Mouse (Mus musculus): ENCODE measurements at regions not wholly inside any gene's neighbourhood (a gene's known extent, or its start where the extent isn't known, plus 50 kb on each side); places are given as distances from the start of the nearest gene placed in this dataset.
A peak's percentile ranks its signal among the peaks of the same experiment; 100 is the strongest.

GRCm38 (mm10) chr3:42661956-42662355 lies 919.5 kb downstream of the D3Ertd751e start:
- no peak for DNase-seq

DNA sequence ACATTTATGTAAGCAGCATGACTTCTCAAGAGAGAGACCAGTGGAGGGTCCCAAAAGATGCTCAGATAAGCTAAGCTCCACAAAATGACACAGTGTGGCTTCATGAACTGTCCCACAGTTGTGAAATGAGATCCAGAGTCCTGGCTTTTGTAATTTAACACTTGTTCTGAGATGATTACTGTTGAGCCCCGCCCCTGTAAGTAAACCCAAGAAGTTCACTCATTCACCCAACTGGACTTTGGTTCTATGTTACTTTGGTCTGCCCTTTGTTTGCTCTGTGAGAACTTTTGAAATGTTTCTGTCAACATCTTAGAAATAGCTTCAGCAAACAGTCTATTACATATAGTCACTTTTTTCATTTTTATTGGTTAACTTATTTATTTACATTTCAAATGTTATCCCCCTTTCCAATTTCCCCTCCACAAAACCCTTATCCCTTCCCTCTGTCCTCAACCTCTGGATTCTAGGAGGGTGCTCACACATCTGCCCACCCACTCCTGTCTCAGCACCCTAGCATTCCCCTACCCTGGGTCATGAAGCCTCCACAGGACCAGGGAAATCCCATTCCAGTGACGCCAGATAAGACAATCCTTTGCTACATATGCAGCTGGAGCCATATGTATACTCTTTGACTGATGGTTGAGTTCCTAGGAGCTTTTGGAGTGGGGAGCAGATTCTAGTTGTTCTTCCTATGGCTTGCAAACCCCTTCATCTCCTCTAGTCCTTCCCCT lies 934.4 kb downstream of the D3Ertd751e start:
- DNase-seq: peak; percentile 1 to 11

DNA sequence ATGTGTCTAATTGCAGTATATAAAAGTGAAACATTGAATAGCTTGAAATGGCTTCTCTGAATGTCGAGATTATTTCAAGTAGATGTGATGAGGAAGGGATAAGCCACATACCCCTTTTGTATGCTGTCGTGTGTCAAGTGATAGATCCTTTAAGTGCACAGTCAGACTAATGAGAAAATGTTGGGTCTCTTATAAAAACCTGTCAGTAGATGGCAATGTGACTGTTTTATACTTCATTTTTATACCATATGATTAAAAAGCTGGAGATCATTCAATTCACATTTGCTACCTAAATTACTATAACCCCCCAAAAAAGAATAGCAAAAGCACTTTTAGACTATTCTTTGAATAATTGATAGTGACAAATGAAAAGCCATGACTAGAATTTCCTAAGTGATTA lies 952.3 kb downstream of the D3Ertd751e start:
- DNase-seq: no peak

GRCm38 (mm10) chr3:42738910-42739309 lies 996.5 kb downstream of the D3Ertd751e start:
- DNase-seq: no peak

DNA sequence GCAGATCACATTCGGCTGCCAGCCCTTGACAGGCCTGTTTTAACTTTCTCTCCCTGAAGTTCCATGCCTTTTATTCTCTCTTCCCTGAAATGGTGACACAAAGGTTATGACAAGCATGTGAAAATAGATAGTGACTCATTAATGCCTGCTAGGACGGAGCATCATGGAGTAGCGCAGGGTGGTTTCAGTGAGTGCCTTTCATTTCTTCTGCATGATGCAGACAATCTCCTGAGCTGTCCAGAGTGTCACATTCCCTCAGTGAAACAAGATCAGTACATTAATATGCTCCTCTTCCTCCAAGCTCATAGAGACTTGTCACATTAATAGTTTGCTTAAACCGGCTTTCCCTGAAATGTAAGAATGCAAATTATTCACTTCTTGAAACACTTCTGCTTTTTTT lies 1010.7 kb downstream of the D3Ertd751e start:
- DNase-seq: no peak

DNA sequence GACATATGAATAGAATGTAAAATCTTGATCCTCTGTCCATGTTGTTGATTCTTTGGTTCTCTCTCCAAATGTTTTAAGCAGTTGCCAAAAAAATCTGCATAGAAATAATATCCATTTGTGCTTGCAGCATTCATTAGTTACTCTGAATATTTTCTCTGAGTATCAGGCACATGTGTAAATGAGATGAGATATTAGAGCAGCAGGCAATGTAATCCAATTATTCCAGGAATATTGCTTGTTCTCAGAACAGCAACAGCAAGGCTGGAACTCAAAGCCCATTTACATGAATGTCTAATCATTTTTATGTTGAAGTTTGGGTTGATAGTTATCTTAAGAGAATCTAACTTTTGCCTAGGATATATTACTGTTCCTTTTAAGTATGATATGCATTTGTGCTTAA lies 1014.9 kb downstream of the D3Ertd751e start:
- no peak for DNase-seq

DNA sequence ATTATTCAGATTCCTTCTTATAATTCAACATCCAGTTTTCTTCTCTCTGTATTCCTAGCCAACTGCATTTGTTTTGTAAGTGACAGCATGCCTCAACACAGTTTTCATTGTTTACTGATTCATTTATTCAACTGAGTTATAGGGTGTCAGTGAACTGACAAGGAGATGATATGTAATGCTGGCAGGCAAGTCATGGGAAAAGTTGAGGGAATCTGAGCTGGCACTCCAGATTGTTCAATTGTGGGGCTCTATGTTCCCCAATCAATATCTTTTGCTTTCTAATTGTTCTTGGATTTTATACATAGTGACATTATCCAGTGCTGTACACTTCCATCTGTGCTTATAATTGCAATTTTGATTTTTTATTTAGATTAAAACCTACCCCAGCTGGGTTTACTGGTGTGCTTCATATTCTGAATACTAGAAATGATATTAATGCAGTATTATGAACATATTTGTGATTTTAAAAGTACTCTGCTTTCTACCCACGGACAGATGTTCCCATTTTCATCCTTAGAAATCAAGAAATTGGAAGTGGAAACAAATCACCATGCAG lies 1015.5 kb downstream of the D3Ertd751e start:
- DNase-seq: no peak

- no peak for DNase-seq
These were observed 1019.8 kb downstream of the D3Ertd751e start for GRCm38 (mm10) chr3:42762205-42762604.

DNA sequence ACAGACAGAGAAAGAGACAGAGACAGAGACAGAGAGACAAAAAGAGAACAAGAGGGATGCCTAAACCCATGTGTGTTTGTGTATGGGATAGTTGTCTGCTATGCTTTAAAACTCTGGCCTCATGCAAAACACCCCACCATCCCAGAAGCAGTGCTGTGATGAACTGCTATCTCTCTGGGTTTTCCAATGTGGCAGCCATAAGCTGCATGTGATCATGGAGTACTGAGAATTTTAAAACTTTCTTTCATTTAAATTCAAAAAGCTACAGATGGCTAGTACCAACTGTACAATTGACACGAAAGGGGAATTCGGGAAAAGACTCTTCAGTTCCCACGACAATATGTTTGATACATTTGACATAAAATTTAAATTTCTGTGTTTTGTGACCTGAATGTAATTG lies 1041.1 kb downstream of the D3Ertd751e start:
- no peak for DNase-seq

- no peak for DNase-seq
These were observed 1041.8 kb downstream of the D3Ertd751e start for GRCm38 (mm10) chr3:42784203-42784602.

DNA sequence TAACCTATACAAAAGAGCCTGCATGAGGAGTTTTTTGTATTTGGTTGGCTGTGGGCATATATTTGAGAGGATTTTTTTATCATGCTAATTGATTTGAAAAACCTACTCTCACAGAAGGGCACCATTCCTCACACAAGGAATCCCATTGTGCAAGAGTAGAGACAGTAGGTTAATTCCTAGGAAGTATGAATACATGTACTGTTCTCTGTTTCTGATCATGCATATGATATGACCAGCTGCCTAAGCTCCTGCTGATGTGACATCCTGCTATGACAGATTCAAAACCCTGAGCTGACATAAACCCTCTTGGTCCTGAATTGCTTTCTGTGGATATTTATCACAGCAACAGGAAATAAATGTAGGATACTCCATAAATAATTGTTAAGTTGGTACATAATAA lies 1048.0 kb downstream of the D3Ertd751e start:
- DNase-seq: no peak

- no peak for DNase-seq
These were observed 1049.5 kb downstream of the D3Ertd751e start for GRCm38 (mm10) chr3:42791878-42792277.

DNA sequence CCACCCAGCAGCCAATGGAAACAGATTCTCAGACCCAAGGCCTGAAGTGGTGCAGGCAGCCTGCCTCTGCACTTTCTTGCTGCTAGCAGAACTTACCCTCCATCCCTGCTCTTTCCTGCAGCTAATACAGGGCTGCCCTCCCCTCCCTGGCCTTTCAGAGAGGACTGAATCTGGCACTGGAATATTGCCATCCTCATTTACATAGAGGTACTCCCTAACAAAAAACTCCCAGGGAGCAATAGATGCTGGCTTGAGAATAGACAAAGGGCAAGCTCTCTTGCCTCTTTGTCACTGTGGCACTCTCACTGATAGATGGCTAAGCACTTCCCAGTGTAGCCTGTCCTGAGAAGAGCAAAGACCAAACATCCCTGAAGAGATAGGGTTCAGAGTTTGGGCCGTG lies 1088.0 kb downstream of the D3Ertd751e start:
- no peak for DNase-seq

- DNase-seq: no peak
These were observed 1125.0 kb downstream of the D3Ertd751e start for GRCm38 (mm10) chr3:42867370-42867769.

- DNase-seq: no peak
These were observed 1136.6 kb downstream of the D3Ertd751e start for GRCm38 (mm10) chr3:42878972-42879371.

GRCm38 (mm10) chr3:42884481-42884880 lies 1142.1 kb downstream of the D3Ertd751e start:
- no peak for DNase-seq

DNA sequence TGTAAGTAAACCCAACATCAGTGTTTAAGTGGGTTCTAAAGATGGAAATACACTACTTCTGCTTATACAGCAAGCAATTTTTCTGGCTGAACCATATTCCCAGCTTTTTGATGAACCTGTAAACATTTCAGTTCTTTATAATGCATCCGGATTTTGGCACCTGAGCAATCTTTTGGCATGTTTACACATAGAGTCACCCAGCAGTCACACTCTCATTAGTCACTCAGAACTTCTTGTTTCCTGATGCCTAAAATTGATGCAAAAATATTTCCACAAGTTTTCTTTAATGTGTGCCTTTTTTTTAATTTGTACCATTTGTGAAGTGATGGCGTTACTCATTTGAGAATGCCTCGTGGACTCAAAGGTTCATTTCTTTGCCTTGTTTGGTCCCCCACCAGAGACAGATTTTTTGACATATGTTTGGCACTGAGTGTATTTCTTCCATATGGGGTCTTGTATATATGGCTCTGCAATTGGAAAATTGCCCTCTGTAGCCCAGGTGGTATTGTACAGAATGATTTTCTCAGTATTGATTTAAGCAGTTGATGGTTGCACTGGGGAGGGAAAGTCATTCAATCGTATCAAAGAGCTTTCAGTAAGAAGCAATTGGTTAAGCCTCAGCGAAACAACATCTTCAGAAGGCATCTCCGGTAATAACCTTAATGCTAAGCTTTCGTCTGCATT lies 1149.7 kb downstream of the D3Ertd751e start:
- DNase-seq: no peak

- DNase-seq: no peak
These were observed 1153.4 kb downstream of the D3Ertd751e start for GRCm38 (mm10) chr3:42895787-42896186.

DNA sequence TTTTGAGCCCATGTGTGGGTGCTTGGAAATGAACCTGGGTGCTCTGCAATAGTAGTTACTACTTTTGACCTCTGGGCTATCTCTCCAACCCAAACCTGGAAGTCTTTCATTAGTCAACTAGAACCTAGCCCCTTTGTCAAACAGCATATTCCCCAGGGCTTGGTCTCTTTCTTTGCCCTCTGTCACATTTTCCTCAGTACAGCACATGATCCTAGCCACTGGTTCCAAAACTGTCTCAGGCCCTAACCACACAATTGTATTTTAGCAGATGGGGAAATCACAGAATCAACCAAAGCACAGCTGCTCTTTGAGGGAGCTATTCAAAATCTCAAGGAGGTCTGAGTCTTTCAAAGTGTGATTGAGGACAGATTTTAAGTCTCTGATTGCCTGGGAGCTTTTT lies 1155.5 kb downstream of the D3Ertd751e start:
- DNase-seq: no peak

DNA sequence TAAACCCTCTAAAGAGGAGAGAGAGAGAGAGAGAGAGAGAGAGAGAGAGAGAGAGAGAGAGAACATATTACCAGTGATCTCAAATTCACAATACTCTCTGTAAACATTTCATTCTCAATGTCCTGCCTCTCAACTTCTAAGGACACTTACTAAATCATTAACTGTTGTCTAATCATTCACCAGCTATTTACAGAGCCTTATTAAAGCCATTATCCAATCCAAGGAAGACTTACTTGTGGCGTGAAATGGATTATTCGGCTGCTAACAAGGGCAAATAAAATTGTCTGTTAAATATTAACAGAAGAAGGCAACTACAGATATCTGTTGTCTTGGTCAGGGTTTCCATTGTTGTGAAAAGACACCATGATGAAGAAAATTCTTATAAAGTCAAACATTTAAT lies 1156.5 kb downstream of the D3Ertd751e start:
- peak in 1 of 2 experiments; percentile 0 for DNase-seq

DNA sequence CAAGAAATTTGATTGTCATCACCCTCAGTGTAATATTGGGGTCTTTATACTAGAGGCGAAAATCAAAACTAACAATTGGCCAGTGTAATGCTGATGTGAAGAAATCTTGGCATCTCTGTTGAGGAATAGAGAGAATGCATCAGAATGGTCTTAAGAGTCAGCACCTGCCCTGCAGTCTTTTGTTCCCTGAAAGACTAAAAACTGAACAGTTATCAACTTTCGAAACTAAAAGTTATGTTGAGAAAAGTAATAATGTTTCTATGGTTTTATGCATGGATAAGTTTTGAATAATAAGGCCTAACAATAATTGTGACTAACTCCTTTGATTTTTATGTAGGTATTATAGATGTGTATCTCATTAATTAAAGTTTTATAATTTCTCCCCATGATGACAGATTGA lies 1158.6 kb downstream of the D3Ertd751e start:
- DNase-seq: no peak

DNA sequence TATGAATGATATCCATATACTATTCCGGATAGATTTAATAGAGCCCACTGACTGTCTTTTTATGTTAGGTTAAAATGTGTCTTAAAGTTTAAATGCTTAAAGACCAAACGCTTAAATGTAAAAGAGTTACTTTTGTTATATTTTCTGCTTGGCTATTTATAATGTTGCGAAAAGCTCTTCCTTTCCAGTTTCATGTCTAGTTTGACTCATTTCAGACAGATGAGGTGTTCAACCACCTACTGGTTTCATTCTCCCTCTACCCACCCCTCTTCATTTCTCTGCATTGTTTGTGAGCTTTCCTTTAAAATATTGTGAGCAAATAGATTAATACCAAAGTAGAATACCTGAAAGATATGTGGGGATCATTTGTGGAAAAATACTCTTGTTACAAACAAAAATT lies 1163.8 kb downstream of the D3Ertd751e start:
- DNase-seq: no peak

DNA sequence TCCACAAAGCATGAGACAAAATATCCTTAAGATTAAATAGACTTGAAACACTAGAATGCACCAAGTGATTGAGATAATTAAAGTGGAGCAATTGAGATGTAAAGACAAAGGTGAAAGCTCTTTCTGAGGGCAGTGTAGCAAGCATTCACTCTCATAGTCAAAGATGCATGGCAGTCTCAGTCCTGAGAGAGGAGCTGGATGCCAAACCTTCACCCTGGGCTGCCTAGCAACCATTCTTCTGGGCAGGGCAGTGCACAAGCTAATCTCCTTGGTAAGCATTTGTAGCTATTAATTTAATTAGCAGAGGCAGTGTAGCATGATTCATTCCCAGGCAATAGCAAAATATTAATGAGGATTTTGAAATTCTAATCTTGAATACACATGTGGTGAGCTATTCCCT lies 1166.0 kb downstream of the D3Ertd751e start:
- DNase-seq: no peak

DNA sequence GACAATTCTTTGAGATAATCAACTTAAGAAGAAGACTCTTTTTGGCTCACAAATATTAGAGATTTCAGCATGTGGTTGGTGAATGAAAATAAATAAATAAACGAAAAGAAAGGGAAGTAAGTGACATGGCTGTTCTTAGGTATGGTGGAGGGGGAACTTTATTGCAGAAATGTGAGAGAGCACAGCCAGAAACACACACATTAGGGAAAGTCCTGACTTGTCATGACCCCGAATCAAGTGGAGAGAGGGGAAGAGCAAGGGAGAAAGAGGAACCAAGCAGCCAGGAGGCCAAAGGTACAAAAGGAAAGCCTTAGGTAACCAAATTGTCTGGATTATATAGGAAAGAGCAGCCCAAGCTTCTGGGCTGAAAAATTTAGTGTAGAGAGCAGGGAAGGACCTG lies 1172.7 kb downstream of the D3Ertd751e start:
- DNase-seq: no peak

Measured in kidney, adult 8-10 months (tissue).